Mouse (Mus musculus) c-Kit-negative CD71-positive TER-119-positive erythroid progenitor cells, embryonic 14.5 days (primary cell): ENCODE measurements around the gene Itprid2.
"Not testable (repeated sequence)": the region's sequence is repeated elsewhere in the genome, so short reads cannot be mapped to it uniquely, and the experiment has no call there.

ENCODE experiments used
- DNase-seq: peaks from one replicate; pipeline ENCODE4 v3.0.0-alpha.2; 2013; ENCODE audit warnings: low read depth, low spot score

Itprid2 gene

DNA sequence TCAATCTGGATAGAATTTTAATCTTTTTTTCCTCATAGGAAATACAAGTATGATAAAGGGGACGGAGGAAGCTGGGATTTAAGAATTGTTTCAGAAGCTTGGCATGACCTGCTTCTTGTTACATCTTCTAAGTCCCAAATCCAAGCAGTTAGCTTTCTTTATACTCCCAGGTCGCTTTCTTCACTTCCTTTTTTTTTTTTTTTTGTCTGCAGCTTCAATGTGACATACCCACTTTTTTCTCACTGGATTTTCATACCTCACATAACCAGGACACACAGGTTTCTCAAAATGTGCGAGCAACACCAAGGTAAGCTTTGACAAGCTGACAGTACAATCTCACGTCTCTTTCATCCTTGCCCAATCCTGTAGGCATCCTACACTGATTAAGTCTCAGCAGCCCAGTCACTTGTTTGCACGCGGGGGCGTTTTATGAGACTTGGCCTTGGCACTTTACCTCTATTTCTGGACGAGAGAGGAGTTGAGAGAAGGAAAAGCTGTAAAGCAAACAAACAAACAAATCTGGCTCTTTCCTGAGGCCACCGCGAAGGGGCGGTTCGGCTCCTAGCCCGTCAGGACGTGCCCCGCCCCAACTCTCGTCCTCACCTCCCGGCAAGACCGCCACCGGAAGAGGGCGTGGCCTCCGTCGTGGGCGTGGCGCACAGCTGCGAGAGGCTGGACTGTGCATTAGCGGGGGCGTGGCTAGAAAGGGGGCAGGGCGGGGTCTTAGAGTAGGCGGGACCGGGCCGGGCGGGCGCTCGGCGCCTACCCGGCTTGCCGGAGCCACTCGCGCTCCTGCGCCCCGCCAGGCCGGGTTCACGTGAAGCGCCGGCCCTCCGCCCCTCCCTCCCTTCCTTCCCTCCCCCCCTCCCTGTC is at the start of gene Itprid2:
Itprid2 (plus strand) TSS at position 825 of the 873 bp plus-strand sequence.
- peak; percentile 94 for DNase-seq

GRCm38 (mm10) chr2:79596177-79596576 is 39.0 kb upstream of the Itprid2 start:
- no peak for DNase-seq

GRCm38 (mm10) chr2:79597090-79597489 is 38.1 kb upstream of the Itprid2 start:
- DNase-seq: no peak

- DNase-seq: not testable (repeated sequence)
Observed at GRCm38 (mm10) chr2:79601109-79601508, 34.0 kb upstream of the Itprid2 start.

DNA sequence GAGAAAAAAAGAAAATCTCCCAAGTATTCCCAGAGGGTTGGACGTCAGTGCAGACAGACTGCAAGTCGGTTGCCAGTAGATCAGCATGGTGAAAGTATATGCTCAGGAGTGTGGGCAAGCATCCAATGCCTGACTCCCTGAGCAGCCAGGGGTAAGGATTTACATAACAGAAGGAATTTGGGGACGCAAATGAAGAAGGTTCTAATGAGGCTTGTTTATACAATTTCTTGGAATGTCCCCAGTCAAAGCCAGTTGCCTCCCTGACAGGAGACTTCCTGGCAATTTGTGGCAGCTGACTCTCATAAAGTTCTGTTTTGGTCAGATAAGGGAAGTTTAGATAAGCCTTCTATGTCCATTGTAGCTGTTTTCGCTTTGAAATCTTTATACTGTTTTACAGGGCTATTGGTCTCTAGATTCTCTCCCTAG is 33.4 kb upstream of the Itprid2 start:
- DNase-seq: no peak

GRCm38 (mm10) chr2:79602306-79602705 is 32.8 kb upstream of the Itprid2 start:
- DNase-seq: no peak

- DNase-seq: no peak
Observed at GRCm38 (mm10) chr2:79603363-79603762, 31.8 kb upstream of the Itprid2 start.

DNA sequence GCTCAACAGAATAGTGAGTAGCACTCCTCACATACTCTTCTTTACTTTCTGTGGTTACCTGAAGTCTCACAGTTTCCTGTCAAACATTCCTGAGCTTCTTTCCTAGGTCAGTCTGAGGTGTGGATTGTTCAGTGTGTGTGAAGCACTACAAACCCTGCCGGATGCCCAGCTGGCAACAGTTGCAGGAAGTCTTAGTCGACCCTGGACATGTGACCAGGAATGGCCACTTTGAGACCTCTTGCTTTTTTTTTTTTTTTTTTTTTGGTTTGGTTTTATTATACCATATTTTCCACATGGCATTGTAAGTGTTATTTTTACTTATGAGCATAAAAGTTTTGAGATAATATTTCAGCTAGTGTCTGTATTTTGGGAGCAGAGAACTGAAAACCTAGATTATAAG is 29.1 kb upstream of the Itprid2 start:
- no peak for DNase-seq

GRCm38 (mm10) chr2:79607181-79607580 is 28.0 kb upstream of the Itprid2 start:
- no peak for DNase-seq

GRCm38 (mm10) chr2:79608301-79609074 is 26.7 kb upstream of the Itprid2 start:
- no peak for DNase-seq

DNA sequence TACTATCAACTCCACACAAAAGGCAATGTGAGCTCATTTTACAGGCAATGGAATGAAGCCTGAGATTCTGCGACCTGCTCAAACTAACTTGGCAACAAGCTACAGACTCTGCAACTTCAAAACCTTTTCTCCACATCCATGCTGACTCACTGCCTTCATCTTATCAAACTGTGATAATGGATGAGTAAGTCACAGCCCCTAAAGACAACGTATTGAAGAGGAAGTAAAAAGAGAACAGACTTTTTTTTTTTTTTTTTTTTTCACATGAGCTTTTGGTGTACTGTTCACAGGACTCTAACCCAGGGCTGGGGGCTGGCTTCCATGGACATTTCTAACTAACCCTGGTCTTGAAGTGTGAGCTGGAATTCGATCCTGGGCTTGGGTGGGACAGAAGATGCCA is 24.3 kb upstream of the Itprid2 start:
- no peak for DNase-seq

DNA sequence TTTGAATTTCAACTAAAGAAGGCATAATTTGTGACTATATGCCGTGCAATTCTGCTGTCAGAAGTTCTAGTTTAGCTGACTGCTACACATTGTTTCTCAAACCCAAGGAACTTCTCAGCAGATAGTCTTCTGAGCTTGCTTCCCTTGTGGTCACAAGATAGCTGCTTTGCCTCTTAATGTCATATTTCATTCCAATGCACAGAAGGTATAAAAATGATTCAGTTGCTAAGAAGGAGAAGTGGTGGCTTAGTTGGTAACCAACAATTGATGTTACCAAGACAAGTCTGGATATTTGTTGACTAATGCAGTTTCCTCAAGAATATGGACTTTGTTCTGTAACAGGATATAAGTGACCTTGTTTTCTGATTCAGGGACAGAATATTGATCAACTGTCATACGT is 17.0 kb upstream of the Itprid2 start:
- DNase-seq: no peak

GRCm38 (mm10) chr2:79618614-79619568 is 16.3 kb upstream of the Itprid2 start:
- DNase-seq: no peak

- no peak for DNase-seq
Observed at GRCm38 (mm10) chr2:79623256-79623655, 11.9 kb upstream of the Itprid2 start.

GRCm38 (mm10) chr2:79627624-79628023 is 7.5 kb upstream of the Itprid2 start:
- no peak for DNase-seq

DNA sequence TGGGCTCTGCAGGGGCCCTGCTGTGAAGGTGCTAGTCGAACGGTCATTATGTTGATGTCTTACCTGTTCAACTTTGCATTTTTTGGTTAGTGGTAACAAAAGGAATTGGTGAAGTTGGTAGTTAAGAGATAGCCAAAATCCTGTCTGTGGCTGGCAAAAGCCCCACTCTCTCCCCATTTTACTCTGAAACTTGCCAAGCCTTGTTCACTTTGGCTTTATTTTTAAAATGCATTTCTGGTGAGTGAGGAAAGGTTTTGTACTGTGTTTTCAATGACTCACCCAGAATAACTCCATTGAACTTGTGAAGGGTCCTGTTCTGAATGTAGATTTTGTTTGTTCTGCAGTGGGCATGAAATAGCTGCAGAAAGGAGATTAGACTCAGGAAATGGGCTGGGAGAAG is 4.9 kb upstream of the Itprid2 start:
- no peak for DNase-seq

GRCm38 (mm10) chr2:79635426-79636291 is 507 bp downstream of the Itprid2 start:
- DNase-seq: peak; percentile 20

DNA sequence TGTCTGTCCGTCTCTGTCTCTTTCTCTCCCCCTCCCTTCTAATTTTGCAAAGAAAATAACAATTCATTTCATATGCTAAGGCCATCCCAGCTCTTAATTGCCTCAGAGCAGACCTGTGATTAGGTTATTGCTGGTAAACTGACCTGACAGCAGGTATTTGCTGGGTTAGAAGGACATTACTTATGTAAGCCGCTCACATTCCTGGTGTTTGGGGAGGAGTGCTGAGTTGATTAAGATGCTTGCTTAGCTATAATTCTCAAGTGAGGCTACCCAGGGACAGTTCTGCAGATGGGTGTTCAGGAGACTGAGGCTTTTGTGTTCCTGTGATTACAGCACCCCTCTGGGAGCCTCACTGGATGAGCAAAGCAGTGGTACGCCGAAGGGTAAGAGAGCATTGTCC is 3.8 kb downstream of the Itprid2 start:
- no peak for DNase-seq

GRCm38 (mm10) chr2:79646237-79646688 is 11.1 kb downstream of the Itprid2 start:
- DNase-seq: peak; percentile 30

- DNase-seq: no peak
Observed at GRCm38 (mm10) chr2:79647094-79647493, 11.9 kb downstream of the Itprid2 start.
